Mouse (Mus musculus) heart, postnatal 0 days (tissue): ENCODE measurements at regions not wholly inside any gene's neighbourhood (a gene's known extent, or its start where the extent isn't known, plus 50 kb on each side); places are given as distances from the start of the nearest gene placed in this dataset.
A peak's percentile ranks its signal among the peaks of the same experiment; 100 is the strongest.

Source experiments
- ATAC-seq: fragments of 200-750 bp; cut with Nextera tagmentation; 2 replicates; pipeline ENCODE4 v1.8.0; 2017; ENCODE audit warnings: low read depth, moderate number of reproducible peaks, moderate library complexity; ENCODE audit not compliant: insufficient read depth
- DNase-seq: peaks from one replicate; pipeline ENCODE4 v3.0.0-alpha.2; 2016; ENCODE audit warnings: low spot score
- H3K27ac ChIP-seq: fragments of 300-500 bp; sonication (generic); 2 replicates; pipeline ENCODE4 v1.5.1; 2014; ENCODE audit warnings: low read depth, mild to moderate bottlenecking
- H3K27me3 ChIP-seq: fragments of 300-500 bp; sonication (generic); 2 replicates; pipeline ENCODE4 v1.6.1; 2014; ENCODE audit warnings: low read length, mixed read lengths; ENCODE audit not compliant: control insufficient read depth, insufficient read depth
- H3K36me3 ChIP-seq: fragments of 300-500 bp; sonication (generic); replicated peaks from 2 replicates; pipeline ENCODE4 v1.6.1; 2014; ENCODE audit warnings: low read length, mixed read lengths; ENCODE audit not compliant: control insufficient read depth, insufficient read depth
- H3K4me1 ChIP-seq: fragments of 300-500 bp; sonication (generic); 2 replicates; pipeline ENCODE4 v1.6.1; 2014; ENCODE audit warnings: antibody characterized with exemption; ENCODE audit not compliant: control insufficient read depth, insufficient read depth
- H3K4me2 ChIP-seq: fragments of 300-500 bp; sonication (generic); 2 replicates; pipeline ENCODE4 v1.6.1; 2014; ENCODE audit warnings: low read depth, mild to moderate bottlenecking, low read length, moderate library complexity
- H3K4me3 ChIP-seq: fragments of 300-500 bp; sonication (generic); 2 replicates; pipeline ENCODE4 v1.5.1; 2014; ENCODE audit warnings: low read depth, low read length
- H3K9ac ChIP-seq: fragments of 300-500 bp; sonication (generic); replicated peaks from 2 replicates; pipeline ENCODE4 v1.6.1; 2014; ENCODE audit warnings: low read depth, low read length, mixed read lengths
- H3K9me3 ChIP-seq: fragments of 300-500 bp; sonication (generic); replicated peaks from 2 replicates; pipeline ENCODE4 v1.6.1; 2016; ENCODE audit warnings: low read length; ENCODE audit not compliant: control insufficient read depth
- CTCF ChIP-seq: IDR thresholded peaks from 2 replicates; pipeline ENCODE4 v1.5.1; 2016; ENCODE audit warnings: antibody characterized with exemption, control low read depth, low read depth
- EP300 ChIP-seq: IDR thresholded peaks from 2 replicates; pipeline ENCODE4 v1.6.1; 2016; ENCODE audit warnings: antibody characterized with exemption, low read depth
- WGBS: fragments of 180-500 bp; shearing (Covaris S2); extraction: QIAGEN DNeasy Blood & Tissue Kit; methylation state at CpG from one replicate; pipeline ENCODE4 v1.1.7; 2014; 5-methylcytosine and 5-hydroxymethylcytosine counted together

- H3K4me1 ChIP-seq = no peaks in the 10 kb centered on the region
- H3K27ac ChIP-seq = no peak overlapping the region
- no peak for ATAC-seq
- no peak overlapping the region for H3K9ac ChIP-seq
- no peaks in the 10 kb centered on the region for H3K9me3 ChIP-seq
- 67% methylated on average over 13 of the region's 13 CpGs for WGBS
- no peaks in the 10 kb centered on the region for H3K27me3 ChIP-seq
- H3K4me2 ChIP-seq = no peak overlapping the region
- TF ChIP-seq EP300 = no peak
- TF ChIP-seq CTCF = no peak
- H3K4me3 ChIP-seq = no peak overlapping the region
- no peak for DNase-seq
- no peaks in the 10 kb centered on the region for H3K36me3 ChIP-seq
Measured at GRCm38 (mm10) chr6:98803384-98803949, 460.9 kb upstream of the Gm765 start.

GRCm38 (mm10) chr6:98801061-98801460, 458.5 kb upstream of the Gm765 start:
- no peak overlapping the region for H3K9ac ChIP-seq
- no peak overlapping the region for H3K4me3 ChIP-seq
- WGBS = 83% methylated on average over 4 of the region's 4 CpGs
- no peaks in the 10 kb centered on the region for H3K36me3 ChIP-seq
- no peak overlapping the region for H3K27ac ChIP-seq
- no peaks in the 10 kb centered on the region for H3K9me3 ChIP-seq
- TF ChIP-seq CTCF (no peak), EP300 (no peak)
- DNase-seq (no peak), ATAC-seq (no peak)
- peaks cover 8% of the 10 kb centered on the region; the same call in 1 of the 2 replicates for H3K4me1 ChIP-seq
- no peaks in the 10 kb centered on the region for H3K27me3 ChIP-seq
- no peak overlapping the region for H3K4me2 ChIP-seq

GRCm38 (mm10) chr6:98800040-98800439, 457.5 kb upstream of the Gm765 start:
- H3K9ac ChIP-seq = no peak overlapping the region
- H3K27ac ChIP-seq = no peak overlapping the region
- ATAC-seq (no peak), DNase-seq (no peak)
- H3K4me3 ChIP-seq = no peak overlapping the region
- H3K4me1 ChIP-seq = peaks cover 8% of the 10 kb centered on the region; the same call in 1 of the 2 replicates
- no peaks in the 10 kb centered on the region for H3K27me3 ChIP-seq
- 75% methylated on average over 8 of the region's 8 CpGs for WGBS
- no peak overlapping the region for H3K4me2 ChIP-seq
- H3K36me3 ChIP-seq = no peaks in the 10 kb centered on the region
- no peaks in the 10 kb centered on the region for H3K9me3 ChIP-seq
- TF ChIP-seq CTCF = no peak
- TF ChIP-seq EP300 = no peak

GRCm38 (mm10) chr6:98797778-98798177, 455.2 kb upstream of the Gm765 start:
- TF ChIP-seq CTCF (no peak), EP300 (no peak)
- no peak overlapping the region for H3K9ac ChIP-seq
- DNase-seq = no peak
- H3K4me2 ChIP-seq = no peak overlapping the region
- H3K9me3 ChIP-seq = no peaks in the 10 kb centered on the region
- no peaks in the 10 kb centered on the region for H3K36me3 ChIP-seq
- WGBS = 30% methylated on average over 3 of the region's 3 CpGs
- no peak overlapping the region for H3K4me3 ChIP-seq
- H3K27ac ChIP-seq = peak overlapping the region; percentile 1; the same call in 1 of the 2 replicates
- no peaks in the 10 kb centered on the region for H3K27me3 ChIP-seq
- peak; percentile 44; the same call in 1 of the 2 replicates for ATAC-seq
- H3K4me1 ChIP-seq = peaks cover 8% of the 10 kb centered on the region; the same call in 1 of the 2 replicates

- no peak for ATAC-seq
- no peaks in the 10 kb centered on the region for H3K36me3 ChIP-seq
- TF ChIP-seq CTCF = no peak
- WGBS = 32% methylated on average over 6 of the region's 6 CpGs
- H3K4me2 ChIP-seq = no peak overlapping the region
- H3K9me3 ChIP-seq = no peaks in the 10 kb centered on the region
- peak; percentile 24 for DNase-seq
- H3K4me1 ChIP-seq = peaks cover 8% of the 10 kb centered on the region; the same call in 1 of the 2 replicates
- no peaks in the 10 kb centered on the region for H3K27me3 ChIP-seq
- 0 out of 2 replicates have a peak overlapping the region, but pooled peaks have one; percentile 1 for H3K27ac ChIP-seq
- no peak overlapping the region for H3K4me3 ChIP-seq
- no peak overlapping the region for H3K9ac ChIP-seq
Measured at GRCm38 (mm10) chr6:98797373-98797772, 454.8 kb upstream of the Gm765 start.

GRCm38 (mm10) chr6:98796666-98797065, 454.1 kb upstream of the Gm765 start:
- Histone ChIP-seq H3K27me3 (no peaks in the 10 kb centered on the region), H3K27ac (no peak overlapping the region), H3K9ac (no peak overlapping the region), H3K4me3 (no peak overlapping the region), H3K36me3 (no peaks in the 10 kb centered on the region), H3K9me3 (no peaks in the 10 kb centered on the region), H3K4me1 (peaks cover 8% of the 10 kb centered on the region; the same call in 1 of the 2 replicates), H3K4me2 (no peak overlapping the region)
- ATAC-seq (no peak), DNase-seq (no peak)
- WGBS = 65% methylated on average over 4 of the region's 4 CpGs
- no peak for TF ChIP-seq CTCF
- no peak for TF ChIP-seq EP300
